Mouse (Mus musculus): ENCODE measurements around the gene Tub. TPM values are rescaled to one million over a fixed set of nuclear protein-coding genes. Genes with fewer than 3 reads are reported as not detected.

Tub gene
- total and polyA plus RNA-seq, 3 experiments = 0.16 to 0.75 TPM; not detected in 1

- Histone ChIP-seq H3K4me3 (ENCODE audit: low read depth, low read length) (no peak overlapping the region), H3K4me1 (ENCODE audit: insufficient read depth, low read depth, low read length) (no peaks in the 10 kb centered on the region), H3K27me3 (ENCODE audit: insufficient read depth, low read length) (no peaks in the 10 kb centered on the region), H3K9me3 (replicated peaks) (no peaks in the 10 kb centered on the region), H3K36me3 (replicated peaks) (no peaks in the 10 kb centered on the region)
- DNase-seq (ENCODE audit: low spot score) (no peak), ATAC-seq (ENCODE audit: extremely low read depth, insufficient number of reproducible peaks, low FRiP score, poor library complexity, severe bottlenecking) (no peak)
- TF ChIP-seq CTCF (IDR thresholded peaks at IDR 0.05; ENCODE audit: low read depth, low read length) (no peak), GATA1 (IDR thresholded peaks at IDR 0.05; ENCODE audit: borderline replicate concordance, low read length) (no peak), POLR2AphosphoS5 (IDR thresholded peaks at IDR 0.05; ENCODE audit: insufficient replicate concordance, low read depth, low read length) (no peak), TAL1 (conservative IDR thresholded peaks at IDR 0.05; ENCODE audit: low read depth, low read length) (no peak), GATA2 (IDR thresholded peaks at IDR 0.05; ENCODE audit: borderline replicate concordance, low read depth, low read length) (no peak)
Observed at GRCm38 (mm10) chr7:109045876-109046275, 95.7 kb downstream of the Tub start.

GRCm38 (mm10) chr7:109050831-109051230 is 100.7 kb downstream of the Tub start:
- Histone ChIP-seq H3K4me3 (ENCODE audit: low read depth, low read length) (no peak overlapping the region), H3K36me3 (replicated peaks) (no peaks in the 10 kb centered on the region), H3K9me3 (replicated peaks) (no peaks in the 10 kb centered on the region), H3K27me3 (ENCODE audit: insufficient read depth, low read length) (no peaks in the 10 kb centered on the region), H3K4me1 (ENCODE audit: insufficient read depth, low read depth, low read length) (no peaks in the 10 kb centered on the region)
- ATAC-seq (ENCODE audit: extremely low read depth, insufficient number of reproducible peaks, low FRiP score, poor library complexity, severe bottlenecking) (no peak), DNase-seq (ENCODE audit: low spot score) (no peak)
- no peak for TF ChIP-seq TAL1 (conservative IDR thresholded peaks at IDR 0.05; ENCODE audit: low read depth, low read length)

- Histone ChIP-seq H3K4me1 (ENCODE audit: insufficient read depth, low read depth, low read length) (no peaks in the 10 kb centered on the region), H3K27me3 (ENCODE audit: insufficient read depth, low read length) (no peaks in the 10 kb centered on the region), H3K36me3 (replicated peaks) (no peaks in the 10 kb centered on the region), H3K9me3 (replicated peaks) (no peaks in the 10 kb centered on the region), H3K4me3 (ENCODE audit: low read depth, low read length) (no peak overlapping the region)
- DNase-seq (ENCODE audit: low spot score) = no peak
- no peak for ATAC-seq (ENCODE audit: extremely low read depth, insufficient number of reproducible peaks, low FRiP score, poor library complexity, severe bottlenecking)
- no peak for TF ChIP-seq POLR2AphosphoS5 (IDR thresholded peaks at IDR 0.05; ENCODE audit: insufficient replicate concordance, low read depth, low read length)
- no peak for TF ChIP-seq TAL1 (conservative IDR thresholded peaks at IDR 0.05; ENCODE audit: low read depth, low read length)
- no peak for TF ChIP-seq GATA1 (IDR thresholded peaks at IDR 0.05; ENCODE audit: borderline replicate concordance, low read length)
- no peak for TF ChIP-seq CTCF (IDR thresholded peaks at IDR 0.05; ENCODE audit: low read depth, low read length)
- no peak for TF ChIP-seq GATA2 (IDR thresholded peaks at IDR 0.05; ENCODE audit: borderline replicate concordance, low read depth, low read length)
Observed at GRCm38 (mm10) chr7:109059536-109059935, 109.4 kb downstream of the Tub start.

- H3K4me1 ChIP-seq (ENCODE audit: insufficient read depth, low read depth, low read length) = no peaks in the 10 kb centered on the region
- H3K4me3 ChIP-seq (ENCODE audit: low read depth, low read length) = no peak overlapping the region
- ATAC-seq (ENCODE audit: extremely low read depth, insufficient number of reproducible peaks, low FRiP score, poor library complexity, severe bottlenecking) (no peak), DNase-seq (ENCODE audit: low spot score) (no peak)
- H3K27me3 ChIP-seq (ENCODE audit: insufficient read depth, low read length) = peaks cover 5% of the 10 kb centered on the region
- TF ChIP-seq GATA2 (IDR thresholded peaks at IDR 0.05; ENCODE audit: borderline replicate concordance, low read depth, low read length) (no peak), CTCF (IDR thresholded peaks at IDR 0.05; ENCODE audit: low read depth, low read length) (no peak), POLR2AphosphoS5 (IDR thresholded peaks at IDR 0.05; ENCODE audit: insufficient replicate concordance, low read depth, low read length) (no peak), TAL1 (conservative IDR thresholded peaks at IDR 0.05; ENCODE audit: low read depth, low read length) (no peak), GATA1 (IDR thresholded peaks at IDR 0.05; ENCODE audit: borderline replicate concordance, low read length) (no peak)
- H3K9me3 ChIP-seq (replicated peaks) = no peaks in the 10 kb centered on the region
- no peaks in the 10 kb centered on the region for H3K36me3 ChIP-seq (replicated peaks)
Observed at GRCm38 (mm10) chr7:109069641-109070040, 119.5 kb downstream of the Tub start.

- no peaks in the 10 kb centered on the region for H3K4me1 ChIP-seq (ENCODE audit: insufficient read depth, low read depth, low read length)
Observed at GRCm38 (mm10) chr7:109072326-109072725, 122.2 kb downstream of the Tub start.

GRCm38 (mm10) chr7:109082269-109083112 is 132.4 kb downstream of the Tub start:
- TF ChIP-seq POLR2AphosphoS5 (IDR thresholded peaks at IDR 0.05; ENCODE audit: insufficient replicate concordance, low read depth, low read length) = no peak
- no peak overlapping the region for H3K4me3 ChIP-seq (ENCODE audit: low read depth, low read length)

More at GRCm38 (mm10) chr7:109072326-109072725, 122.2 kb downstream of the Tub start:
- H3K27me3 ChIP-seq (ENCODE audit: insufficient read depth, low read length) = peaks cover 5% of the 10 kb centered on the region
- DNase-seq (ENCODE audit: low spot score) (no peak), ATAC-seq (ENCODE audit: extremely low read depth, insufficient number of reproducible peaks, low FRiP score, poor library complexity, severe bottlenecking) (no peak)
- no peaks in the 10 kb centered on the region for H3K36me3 ChIP-seq (replicated peaks)
- no peak overlapping the region for H3K4me3 ChIP-seq (ENCODE audit: low read depth, low read length)
- no peak for TF ChIP-seq GATA1 (IDR thresholded peaks at IDR 0.05; ENCODE audit: borderline replicate concordance, low read length)
- no peak for TF ChIP-seq CTCF (IDR thresholded peaks at IDR 0.05; ENCODE audit: low read depth, low read length)
- TF ChIP-seq TAL1 (conservative IDR thresholded peaks at IDR 0.05; ENCODE audit: low read depth, low read length) = no peak
- TF ChIP-seq GATA2 (IDR thresholded peaks at IDR 0.05; ENCODE audit: borderline replicate concordance, low read depth, low read length) = no peak
- no peak for TF ChIP-seq POLR2AphosphoS5 (IDR thresholded peaks at IDR 0.05; ENCODE audit: insufficient replicate concordance, low read depth, low read length)
- no peaks in the 10 kb centered on the region for H3K9me3 ChIP-seq (replicated peaks)

More at GRCm38 (mm10) chr7:109082269-109083112, 132.4 kb downstream of the Tub start:
- Histone ChIP-seq H3K9me3 (replicated peaks) (no peaks in the 10 kb centered on the region), H3K4me1 (ENCODE audit: insufficient read depth, low read depth, low read length) (no peaks in the 10 kb centered on the region), H3K27me3 (ENCODE audit: insufficient read depth, low read length) (peaks cover 4% of the 10 kb centered on the region; the same call in 1 of the 2 replicates), H3K36me3 (replicated peaks) (no peaks in the 10 kb centered on the region)
- DNase-seq (ENCODE audit: low spot score) = no peak
- no peak for ATAC-seq (ENCODE audit: extremely low read depth, insufficient number of reproducible peaks, low FRiP score, poor library complexity, severe bottlenecking)

Measured in G1E (cell line).